Mouse (Mus musculus) small intestine, adult 2 months (tissue): ENCODE measurements at regions not wholly inside any gene's neighbourhood (a gene's known extent, or its start where the extent isn't known, plus 50 kb on each side); places are given as distances from the start of the nearest gene placed in this dataset.

ENCODE experiments used
- H3K27ac ChIP-seq: fragments of 200-500 bp; 2 replicates; pipeline ENCODE4 v1.5.1; 2012; ENCODE audit warnings: low read depth, low read length, control low read depth, inconsistent platforms; ENCODE audit not compliant: insufficient read depth
- H3K27me3 ChIP-seq: fragments of 200-500 bp; 2 replicates; pipeline ENCODE4 v1.6.1; 2012; ENCODE audit warnings: mild to moderate bottlenecking, moderate library complexity, low read length, inconsistent platforms; ENCODE audit not compliant: control insufficient read depth, insufficient read depth
- H3K36me3 ChIP-seq: fragments of 200-500 bp; 2 replicates; pipeline ENCODE4 v1.6.1; 2012; ENCODE audit warnings: mild to moderate bottlenecking, low read length, control low read depth, inconsistent platforms; ENCODE audit not compliant: control insufficient read depth, insufficient read depth
- H3K4me1 ChIP-seq: fragments of 200-500 bp; 2 replicates; pipeline ENCODE4 v1.6.1; 2012; ENCODE audit warnings: low read length, inconsistent platforms, mixed read lengths; ENCODE audit not compliant: control insufficient read depth, insufficient read depth, insufficient read length
- H3K4me3 ChIP-seq: fragments of 200-500 bp; 2 replicates; pipeline ENCODE4 v1.5.1; 2012; ENCODE audit warnings: low read depth, mild to moderate bottlenecking, control low read depth, inconsistent platforms, low read length, moderate library complexity
- CTCF ChIP-seq: fragments of 200-500 bp; IDR thresholded peaks from 2 replicates; pipeline ENCODE4 v1.5.1; 2012; ENCODE audit warnings: low read depth, mild to moderate bottlenecking, control low read depth, inconsistent platforms, low read length, moderate library complexity, mixed read lengths; ENCODE audit not compliant: insufficient replicate concordance, insufficient read length; ENCODE audit errors: extremely low read depth
- POLR2A ChIP-seq: fragments of 200-500 bp; IDR thresholded peaks from 2 replicates; pipeline ENCODE4 v1.6.1; 2012; ENCODE audit warnings: low read depth, mild to moderate bottlenecking, control low read depth, inconsistent platforms, low read length, moderate library complexity
- WGBS: fragments of 180-500 bp; shearing (Covaris S2); methylation state at CpG from one replicate; pipeline ENCODE4 v1.1.7; 2018; 5-methylcytosine and 5-hydroxymethylcytosine counted together

DNA sequence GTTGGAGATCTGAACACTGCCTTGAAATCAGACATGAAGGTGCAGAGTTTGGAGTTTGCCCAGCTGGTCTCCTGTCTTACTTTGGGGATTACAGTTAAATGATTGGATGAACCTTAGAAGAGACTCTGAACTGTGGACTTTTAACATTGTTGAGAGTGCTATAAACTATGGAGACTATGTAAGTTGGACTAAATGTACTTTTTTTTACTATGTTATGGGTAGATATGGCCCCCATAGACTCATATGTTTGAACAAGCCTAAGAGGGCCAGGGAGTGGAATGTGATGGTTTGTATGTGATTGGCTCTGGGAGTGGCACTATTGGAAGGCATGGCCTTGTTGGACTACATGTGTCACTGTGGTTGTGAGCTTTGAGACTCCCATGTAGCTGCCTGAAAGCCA is 53.8 kb upstream of the Tmem92 start:
- H3K27me3 ChIP-seq = no peaks in the 10 kb centered on the region
- H3K4me1 ChIP-seq = peaks cover 2% of the 10 kb centered on the region; the same call in 1 of the 2 replicates
- H3K27ac ChIP-seq = no peak overlapping the region
- H3K4me3 ChIP-seq = no peak overlapping the region
- TF ChIP-seq CTCF (no peak), POLR2A (no peak)
- no peaks in the 10 kb centered on the region for H3K36me3 ChIP-seq

DNA sequence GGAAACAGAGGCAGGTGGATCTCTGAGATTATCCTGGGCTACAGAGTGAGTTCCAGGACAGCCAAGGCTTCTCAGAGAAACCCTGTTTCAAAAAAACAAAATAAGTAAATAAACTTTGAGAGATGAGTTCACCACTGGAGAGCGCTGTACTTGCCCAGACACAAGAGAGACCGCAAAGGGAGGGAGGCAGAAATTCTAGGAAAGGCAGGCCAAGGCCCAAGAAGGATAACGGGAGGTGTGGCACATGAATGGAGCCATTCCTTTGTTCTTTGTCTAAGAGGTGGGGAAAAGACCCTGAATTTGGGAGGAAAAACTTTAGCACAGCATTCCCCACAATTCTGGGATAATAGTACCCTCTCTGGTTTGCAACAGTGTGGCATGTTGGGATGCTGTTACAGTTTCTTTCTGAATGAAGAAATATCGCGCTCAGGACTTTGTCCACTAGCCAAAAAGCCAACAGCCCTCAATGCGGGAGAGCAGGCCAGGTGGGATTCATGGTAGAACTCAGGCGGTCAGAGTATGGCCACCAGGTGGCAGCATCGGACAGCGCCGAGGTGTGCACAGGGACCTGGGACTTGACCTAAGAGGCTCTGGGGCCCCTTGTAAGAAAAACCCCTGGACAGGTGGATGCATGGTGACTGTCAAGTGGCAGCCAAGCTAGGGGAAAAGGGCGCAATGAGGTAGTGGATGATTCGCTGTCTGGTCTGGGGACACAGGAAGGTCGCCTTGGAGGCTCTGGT is 49.9 kb upstream of the Tmem92 start:
- no peaks in the 10 kb centered on the region for H3K36me3 ChIP-seq
- TF ChIP-seq POLR2A (no peak), CTCF (peak; percentile 77)
- H3K4me3 ChIP-seq = no peak overlapping the region
- no peak overlapping the region for H3K27ac ChIP-seq
- peaks cover 2% of the 10 kb centered on the region; the same call in 1 of the 2 replicates for H3K4me1 ChIP-seq
- 30% methylated on average over 13 of the region's 13 CpGs for WGBS
- no peaks in the 10 kb centered on the region for H3K27me3 ChIP-seq
